Mouse (Mus musculus) heart, embryonic 14.5 days (tissue): ENCODE results near the gene Trnt1. TPM values are rescaled to one million over a fixed set of nuclear protein-coding genes. Genes with fewer than 3 reads are reported as not detected.

Experiments used
- polyA plus RNA-seq: library from polyadenylated mRNA; unstranded; fragments of >200 nt; fragmentation: Nextera tagmentation; extraction: Ambion mirVana; gene quantifications from 2 replicates; pipeline ENCODE4 v1.2.1, GENCODE M21; 2014

Trnt1 gene
- polyA plus RNA-seq, 1 experiment from 2014 or later: 42.7 TPM

Other genes with a start within 250 kb of the Trnt1 start
- gene Il5ra, start 20.1 kb upstream of the Trnt1 start, polyA plus RNA-seq: not detected in 2 replicates
- gene Crbn, start 31.0 kb downstream of the Trnt1 start, polyA plus RNA-seq: 35.9 and 36.0 TPM in 2 replicates